Mouse (Mus musculus) retina, postnatal 1 day (tissue): Measurements from ENCODE around the gene Qtrt1.

Experiments
- DNase-seq: peaks from one replicate; pipeline ENCODE4 v3.0.0-alpha.2; 2012

Qtrt1 gene

DNA sequence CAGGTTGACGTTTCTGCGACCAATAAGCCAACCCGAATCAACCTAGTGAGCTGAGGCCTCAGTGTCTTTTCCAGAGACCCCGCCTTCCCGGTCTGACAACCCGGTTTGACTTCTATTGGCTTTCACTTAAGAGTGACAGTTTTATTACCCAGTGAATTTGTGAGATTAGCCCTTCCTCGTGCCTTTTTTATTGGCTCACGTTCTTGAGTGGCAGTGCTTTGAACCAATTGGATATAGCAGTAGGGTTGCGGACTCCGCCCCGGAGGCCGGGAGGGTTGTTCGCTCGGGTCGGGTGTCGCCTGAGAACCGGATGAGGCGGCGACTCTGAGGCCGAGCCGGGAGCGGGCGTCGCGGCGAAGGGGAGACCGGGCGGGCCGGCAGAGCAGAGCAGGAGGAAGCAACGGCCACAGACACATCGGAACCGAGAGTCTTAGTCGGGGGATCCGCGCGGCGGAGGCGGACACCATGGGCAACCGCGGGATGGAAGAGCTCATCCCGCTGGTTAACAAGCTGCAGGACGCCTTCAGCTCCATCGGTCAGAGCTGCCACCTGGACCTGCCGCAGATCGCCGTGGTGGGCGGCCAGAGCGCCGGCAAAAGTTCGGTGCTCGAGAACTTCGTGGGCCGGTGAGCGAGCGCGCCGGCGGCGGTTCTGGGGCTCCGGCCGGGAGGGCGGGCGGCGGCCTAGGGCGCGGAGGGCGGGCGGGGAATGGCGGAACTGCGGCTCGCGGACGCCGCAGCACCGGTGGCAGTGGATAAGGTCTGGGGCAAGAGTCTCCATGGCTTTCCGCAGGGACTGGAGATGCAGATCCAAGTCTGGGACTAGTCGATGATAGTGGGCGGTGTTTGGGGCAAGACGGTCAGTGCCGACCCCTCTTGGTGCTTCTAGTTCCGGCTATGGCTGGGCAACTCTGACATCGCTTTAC, 13.3 kb downstream of the Qtrt1 start, which contains the start of gene Dnm2:
TSS of gene Dnm2 (plus strand) at position 278 of the 925 bp plus-strand sequence.
- DNase-seq, result peak; percentile 100

DNA sequence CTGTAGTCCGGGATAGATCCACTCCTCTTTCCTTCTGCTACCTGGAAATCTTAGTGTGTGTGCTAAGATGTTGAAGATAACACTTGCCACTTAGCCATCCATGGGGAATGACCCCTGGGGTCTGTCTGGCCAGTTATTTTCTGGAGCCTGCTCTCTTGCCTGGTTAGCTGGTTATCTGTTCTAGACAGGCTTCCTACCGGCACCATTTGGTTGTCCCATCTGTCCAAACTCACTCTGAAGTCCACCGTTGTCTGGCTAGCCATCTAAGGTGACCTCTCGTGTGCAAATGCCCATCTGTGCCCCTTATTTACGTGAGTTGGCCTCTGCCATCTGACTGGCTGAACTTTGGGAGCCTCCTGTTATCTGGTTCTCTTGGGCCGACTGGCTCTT, 13.9 kb downstream of the Qtrt1 start:
- DNase-seq, result no peak

DNA sequence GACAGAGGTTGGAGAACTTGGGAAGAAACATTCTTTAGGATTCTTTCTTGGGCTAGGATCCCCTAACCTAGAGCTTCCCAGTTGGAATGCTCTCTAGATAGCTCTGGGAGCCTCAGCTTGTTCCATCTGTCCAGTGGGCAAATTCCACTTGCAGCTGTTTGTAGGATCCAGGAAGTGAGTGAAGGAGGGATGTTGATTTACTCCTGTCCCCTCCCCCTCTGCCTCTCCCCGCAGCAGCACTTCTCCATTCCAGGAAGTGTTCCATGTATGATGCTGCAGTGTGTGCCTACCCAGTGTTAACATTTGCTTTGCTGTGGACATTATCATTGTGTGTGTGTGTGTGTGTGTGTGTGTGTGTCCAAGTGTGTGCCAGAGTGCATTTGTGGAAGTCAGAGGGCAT, 14.4 kb downstream of the Qtrt1 start:
- DNase-seq, result no peak

DNA sequence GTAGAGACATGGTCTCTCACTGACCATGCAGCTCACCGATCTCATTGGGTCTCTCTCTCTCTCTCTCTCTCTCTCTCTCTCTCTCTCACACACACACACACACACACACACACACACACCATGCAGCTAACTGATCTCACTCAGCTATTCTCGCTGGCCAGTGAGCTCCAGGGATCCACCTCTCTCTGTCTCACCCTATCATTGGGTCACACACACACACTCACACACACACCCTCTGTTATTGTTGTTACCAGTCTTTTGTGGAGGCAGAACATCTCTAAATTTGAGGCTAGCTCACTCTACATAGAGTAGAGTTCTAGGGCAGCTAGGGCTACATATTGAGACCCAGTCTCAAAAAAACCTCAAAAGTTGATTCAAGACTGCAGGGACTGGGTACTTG, 14.9 kb downstream of the Qtrt1 start:
- no peak for DNase-seq

DNA sequence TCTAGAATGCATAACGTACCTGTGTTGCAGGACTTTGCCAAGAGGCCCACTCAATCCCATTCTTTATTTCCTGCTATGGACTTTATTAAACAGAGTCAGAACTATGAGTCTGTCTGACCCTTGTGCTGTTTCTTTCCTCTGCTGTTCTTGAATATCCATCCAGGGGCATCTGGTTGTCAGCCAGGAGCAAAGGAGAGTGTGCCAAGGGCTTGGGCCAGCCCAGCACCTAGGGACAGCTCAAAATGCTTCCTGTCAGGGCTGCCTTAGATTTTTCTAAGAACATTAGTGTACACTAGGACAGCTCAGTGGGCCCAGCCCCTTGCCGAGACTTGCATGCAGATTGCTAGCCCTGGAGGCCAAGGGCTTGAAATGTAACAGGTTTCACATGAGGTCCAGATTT, 16.1 kb downstream of the Qtrt1 start:
- DNase-seq, result no peak

DNA sequence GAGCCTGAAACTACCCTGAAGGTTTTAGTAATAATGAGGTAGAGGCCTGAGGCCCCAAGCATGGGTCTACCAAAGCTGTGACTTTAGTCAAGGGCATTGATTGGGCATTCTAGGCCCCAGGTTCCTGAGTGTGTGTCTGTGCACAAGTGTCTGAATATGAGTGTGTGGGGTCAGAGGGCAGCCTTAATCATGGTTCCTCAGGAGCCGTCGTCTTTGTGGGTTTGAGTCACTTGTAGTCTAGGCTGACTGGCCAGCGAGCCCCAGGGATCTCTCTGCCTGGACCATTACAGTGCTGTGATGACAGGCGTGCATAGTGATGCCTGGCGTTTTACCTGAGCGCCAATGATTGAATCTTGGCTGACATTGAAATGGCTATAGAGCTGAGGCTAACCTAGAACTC, 16.5 kb downstream of the Qtrt1 start:
- no peak for DNase-seq

DNA sequence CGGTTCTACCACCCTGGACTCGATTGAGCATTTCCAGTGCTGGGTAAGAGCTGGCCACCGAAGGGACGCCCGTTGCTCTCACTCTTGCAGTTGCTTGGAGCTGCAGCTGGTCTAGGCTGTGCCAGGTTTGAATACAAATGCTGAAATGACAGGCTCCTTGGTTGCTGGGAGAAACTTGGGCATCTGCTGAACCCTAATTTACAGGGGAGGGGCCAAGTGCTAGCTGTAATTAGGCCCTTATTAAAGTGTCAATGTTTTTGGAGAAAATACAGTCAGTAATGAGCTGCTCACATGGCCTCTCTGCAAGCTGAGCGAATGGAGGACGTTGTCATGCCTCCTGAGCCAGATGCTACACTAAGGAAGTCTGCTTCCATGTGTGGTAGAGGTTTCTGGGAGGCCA, 19.1 kb downstream of the Qtrt1 start:
- no peak for DNase-seq

DNA sequence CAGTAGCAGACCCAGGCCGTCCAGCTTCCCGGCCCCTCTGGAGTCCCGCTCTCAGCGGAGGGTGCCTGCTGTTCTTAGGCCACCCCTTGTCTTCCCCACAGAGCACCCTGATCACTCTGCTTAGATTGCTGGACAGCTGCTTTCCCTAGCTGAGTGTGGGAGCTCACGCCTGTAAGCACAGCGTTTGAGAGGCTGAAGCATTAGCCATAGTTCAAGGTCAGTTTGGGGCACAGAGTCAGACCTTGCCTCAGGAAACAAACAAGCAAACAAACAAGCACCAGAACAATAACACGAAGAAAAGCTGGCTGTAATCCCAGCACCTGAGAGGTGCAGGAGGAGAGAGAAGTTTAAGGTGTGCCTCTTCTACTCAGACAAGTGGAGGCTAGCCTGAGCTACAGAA, 20.4 kb downstream of the Qtrt1 start:
- DNase-seq, result no peak

DNA sequence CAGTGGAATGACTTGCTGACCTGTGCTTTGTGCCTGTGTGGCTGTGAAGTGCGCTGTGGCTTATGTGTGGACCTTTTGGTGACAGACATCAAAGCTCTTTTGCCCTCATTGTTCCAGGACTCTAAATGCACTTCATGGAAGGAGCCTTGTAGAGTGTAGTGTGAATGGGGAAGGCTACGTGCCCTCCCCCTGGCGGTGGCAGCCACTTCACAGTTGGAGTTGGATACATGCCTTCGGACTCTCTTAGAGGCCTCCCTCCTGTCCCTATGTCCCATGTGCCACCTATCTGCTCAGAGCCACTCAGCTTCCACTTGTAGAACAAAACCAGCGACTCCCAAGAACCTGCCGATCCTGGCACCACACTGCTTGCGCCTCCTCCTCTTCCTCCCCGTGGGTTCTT, 22.1 kb downstream of the Qtrt1 start:
- DNase-seq, result no peak

DNA sequence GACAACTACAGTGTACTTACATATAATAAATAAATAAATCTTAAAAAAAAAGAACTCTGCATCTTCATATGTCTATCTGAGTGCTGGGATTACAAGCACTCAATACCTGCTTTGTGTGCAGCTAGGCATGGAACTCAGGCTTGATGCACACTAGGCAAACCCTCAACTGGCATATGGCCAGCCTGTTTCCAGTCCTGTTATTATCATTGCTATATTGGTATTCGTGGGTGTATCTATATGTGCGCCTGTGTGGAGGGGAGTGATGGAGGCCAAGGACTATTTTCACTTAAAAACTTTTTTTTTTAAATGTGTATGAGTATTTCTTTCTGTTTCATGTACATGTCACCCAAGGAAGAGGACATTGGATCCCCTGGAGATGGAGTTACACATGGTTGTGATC, 22.8 kb downstream of the Qtrt1 start:
- no peak for DNase-seq

DNA sequence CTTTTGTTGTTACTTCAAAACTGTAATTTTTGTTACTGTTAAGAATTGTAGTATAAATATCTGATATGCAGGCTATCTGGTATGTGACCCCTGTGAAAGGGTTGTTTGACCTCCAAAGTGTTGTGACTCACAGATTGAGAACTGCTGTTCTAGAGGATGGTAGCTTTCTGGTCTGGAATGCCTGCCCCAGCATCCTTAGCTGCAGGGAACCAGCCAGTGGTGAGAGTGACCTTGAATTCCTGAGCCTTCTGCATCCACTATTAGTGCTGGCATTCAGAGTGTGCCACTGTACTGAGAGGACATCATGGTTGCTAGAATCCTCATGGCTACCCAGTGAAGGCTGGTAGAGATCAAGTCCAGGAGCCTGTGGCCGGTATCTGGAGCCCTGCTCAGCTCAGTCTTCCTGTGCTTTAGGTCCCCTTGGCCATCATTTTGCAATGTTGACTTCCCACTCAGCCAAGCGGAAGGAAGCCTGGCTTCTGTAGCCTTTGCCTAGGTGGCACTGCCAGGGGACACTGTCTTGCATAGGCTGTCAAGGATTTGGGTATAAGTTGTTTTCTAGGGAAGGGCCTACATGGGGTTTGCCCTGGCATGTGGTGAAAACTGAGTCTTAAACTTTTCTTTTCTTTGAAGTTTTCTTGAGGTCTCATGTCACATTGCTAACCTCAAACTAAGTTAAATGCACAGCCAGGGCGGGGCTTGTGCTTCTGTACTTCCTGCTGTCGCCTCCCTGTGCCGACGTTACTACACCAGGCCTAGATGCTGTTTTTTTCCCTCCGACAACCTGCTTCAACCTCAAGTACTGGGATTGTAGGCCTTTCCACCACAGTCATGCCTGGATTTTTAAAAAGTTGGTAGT, 24.4 kb downstream of the Qtrt1 start:
- no peak for DNase-seq

DNA sequence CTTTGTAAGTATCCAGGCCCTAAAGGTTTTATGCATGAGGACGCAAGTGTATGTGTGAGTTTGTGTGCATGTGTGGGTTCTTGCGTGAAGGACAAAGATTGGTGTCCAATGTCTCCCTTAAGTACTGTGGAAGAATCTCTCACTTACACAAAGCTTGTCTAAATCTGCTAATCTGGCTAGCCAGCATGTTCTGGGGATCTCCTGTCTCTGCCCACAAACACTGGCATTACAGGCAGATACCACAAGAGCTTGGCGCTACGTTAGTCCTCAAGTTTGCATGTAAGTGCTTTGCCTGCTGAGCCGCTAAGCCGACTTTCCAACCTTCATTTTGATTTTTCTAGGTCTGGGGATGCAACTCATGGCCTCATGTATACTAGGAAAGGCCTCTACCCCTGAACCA, 25.9 kb downstream of the Qtrt1 start:
- DNase-seq, result no peak

DNA sequence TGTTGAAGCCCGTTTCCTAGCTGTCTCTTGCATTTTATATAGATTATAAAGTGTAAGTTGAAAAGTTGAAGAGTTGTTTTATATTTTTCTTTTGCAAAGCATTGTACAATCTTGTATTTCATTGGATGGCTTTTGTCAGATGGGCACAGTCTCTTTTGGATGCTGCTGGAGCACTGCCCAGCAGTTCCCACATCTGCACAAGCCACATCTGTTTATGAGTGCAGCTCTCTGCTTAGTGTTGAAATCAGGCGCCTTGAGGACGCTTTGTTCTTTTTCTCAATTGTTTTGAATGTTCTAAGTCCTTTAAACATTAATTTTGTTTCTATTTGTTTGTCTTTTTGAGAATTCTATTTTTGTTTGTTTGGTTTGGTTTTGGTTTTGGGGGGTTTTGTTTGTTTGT, 26.6 kb downstream of the Qtrt1 start:
- DNase-seq, result no peak

DNA sequence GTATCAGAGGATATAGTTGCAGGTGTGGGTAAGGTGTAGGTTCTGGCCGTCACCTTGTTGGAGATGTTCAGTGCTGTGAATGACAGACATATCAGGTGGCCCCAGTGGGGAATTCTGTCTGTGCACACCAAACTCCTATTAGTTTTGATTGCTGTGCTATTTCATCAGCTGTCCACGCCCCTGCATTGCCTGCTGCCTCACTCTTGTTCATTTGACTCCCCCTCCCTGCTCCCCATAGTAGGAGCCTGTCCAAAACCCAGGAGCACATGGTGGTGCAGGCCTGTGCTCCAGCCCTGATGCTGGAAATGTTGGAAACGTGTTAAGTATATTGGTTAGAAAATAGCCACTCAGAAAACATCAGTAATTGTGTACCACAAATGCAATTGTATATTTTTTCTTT, 27.8 kb downstream of the Qtrt1 start:
- DNase-seq, result no peak

DNA sequence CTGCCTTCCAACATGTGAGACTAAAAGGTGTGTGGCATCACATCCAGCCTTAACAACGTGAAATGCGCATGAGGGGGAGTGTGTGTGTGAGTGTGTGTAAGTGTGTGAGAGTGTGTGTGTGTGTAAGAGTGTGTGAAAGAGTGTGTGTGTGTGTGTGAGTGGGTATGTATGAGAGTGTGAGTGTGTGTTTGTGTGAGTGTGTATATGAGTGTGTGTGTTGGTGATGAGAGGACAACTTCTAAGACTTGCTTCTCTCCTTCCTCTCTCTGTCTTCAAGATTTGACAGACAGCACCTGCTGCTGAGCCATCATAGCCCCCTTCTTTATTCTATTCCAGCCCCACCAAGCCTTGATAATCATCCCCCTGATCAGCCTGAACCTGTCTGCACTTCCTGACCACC, 28.3 kb downstream of the Qtrt1 start:
- DNase-seq, result no peak

DNA sequence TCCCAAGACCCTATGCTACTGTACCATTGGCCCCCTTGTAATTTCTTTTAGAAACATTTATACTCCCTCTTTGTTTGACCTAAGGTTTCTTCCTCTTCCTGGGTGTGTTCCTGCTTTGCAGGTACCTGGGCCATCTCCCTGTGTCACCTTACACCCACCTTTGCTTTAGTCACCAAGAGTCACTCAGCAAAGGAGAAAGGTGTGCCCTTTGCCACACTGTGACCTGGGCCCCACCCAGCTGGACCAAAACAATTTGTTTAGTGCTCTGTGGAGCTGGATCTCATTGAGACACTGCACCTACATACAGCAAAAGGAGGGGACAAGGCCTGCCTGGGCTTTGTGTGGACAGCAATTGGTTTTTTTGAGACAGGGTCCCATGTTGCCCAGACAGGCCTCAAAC, 28.8 kb downstream of the Qtrt1 start:
- DNase-seq, result no peak

DNA sequence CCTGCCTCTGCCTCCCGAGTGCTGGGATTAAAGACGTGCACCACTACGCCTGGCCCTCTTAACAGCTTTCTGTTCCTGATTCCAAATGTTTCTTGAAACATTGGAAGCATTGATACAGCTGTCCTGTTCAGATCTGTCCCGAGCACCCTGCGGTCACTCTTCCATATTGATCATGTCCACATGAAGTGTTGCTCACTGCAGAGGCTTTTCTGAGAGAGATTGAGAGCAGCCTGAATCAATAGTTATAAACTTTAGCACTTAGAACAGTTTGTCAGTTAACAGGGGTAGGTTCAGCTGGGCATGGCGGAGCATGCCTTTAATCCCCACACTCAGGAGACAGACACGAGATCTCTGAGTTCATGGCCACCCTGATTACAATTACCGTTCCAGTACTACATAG, 32.2 kb downstream of the Qtrt1 start:
- DNase-seq, result no peak

DNA sequence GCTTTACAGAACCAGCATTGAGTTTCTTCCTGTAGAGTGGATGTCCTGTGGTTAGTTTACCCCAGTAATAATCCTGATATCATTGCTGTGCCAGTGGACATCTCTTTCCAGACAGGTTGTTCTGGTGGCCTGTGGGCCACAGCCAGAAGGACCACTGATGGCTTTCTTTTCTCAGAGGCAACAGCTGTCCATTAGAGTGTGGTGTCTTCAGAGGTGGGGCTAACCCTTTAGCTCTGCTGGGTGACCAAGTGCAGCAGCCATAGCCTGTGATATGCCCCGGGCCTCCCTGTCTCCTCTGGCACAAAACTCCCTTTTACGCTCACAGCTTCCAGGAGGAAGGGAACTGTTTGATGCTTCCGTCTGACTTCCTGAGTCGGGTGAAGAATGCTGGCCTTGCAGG, 32.9 kb downstream of the Qtrt1 start:
- no peak for DNase-seq

DNA sequence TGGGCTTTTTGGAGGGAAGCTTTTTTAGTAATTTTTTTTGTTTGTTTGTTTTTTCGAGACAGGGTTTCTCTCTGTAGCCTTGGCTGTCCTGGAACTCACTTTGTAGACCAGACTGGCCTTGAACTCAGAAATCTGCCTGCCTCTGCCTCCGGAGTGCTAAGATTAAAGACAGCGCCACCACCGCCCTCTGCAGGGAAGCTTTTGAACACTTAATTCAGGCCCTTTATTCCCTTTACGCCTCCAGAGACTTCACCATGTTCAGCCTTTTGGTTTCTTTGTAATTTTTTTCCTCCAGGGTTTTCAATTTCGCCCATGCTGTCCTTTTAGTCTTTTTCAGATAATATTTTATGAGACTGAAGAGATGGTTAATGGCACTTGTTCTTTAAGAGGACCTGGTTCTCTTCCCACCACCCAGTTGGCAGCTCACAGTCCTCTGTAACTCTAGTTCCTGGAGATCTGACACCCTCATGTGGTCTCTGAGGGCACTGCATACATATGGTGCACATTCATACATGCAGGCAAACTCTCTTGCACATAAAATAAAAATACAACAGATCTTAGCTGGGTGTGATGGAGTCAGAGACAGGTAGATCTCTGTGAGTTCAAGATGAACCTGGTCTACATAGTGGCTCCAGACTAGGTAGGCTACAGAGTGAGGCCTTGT, 33.6 kb downstream of the Qtrt1 start:
- no peak for DNase-seq

DNA sequence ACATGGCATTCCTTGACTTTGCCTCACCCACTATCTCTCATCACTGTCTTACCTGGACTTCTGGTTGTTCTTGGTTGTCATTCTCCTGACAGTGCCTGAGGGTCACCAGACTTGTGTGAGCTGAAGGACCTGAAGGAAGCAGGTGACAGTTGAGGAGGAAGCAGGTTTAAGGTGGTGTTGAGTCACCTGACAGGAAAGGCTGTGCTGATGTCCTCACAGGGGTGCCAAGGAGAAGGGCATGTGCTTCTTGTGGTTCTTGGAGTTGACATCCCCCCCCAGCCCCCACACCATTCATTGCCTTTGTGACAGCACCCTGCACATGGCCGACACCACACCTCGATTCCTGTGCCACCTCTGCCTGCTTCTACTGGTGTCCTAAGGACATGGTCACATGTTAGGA, 36.1 kb downstream of the Qtrt1 start:
- no peak for DNase-seq

DNA sequence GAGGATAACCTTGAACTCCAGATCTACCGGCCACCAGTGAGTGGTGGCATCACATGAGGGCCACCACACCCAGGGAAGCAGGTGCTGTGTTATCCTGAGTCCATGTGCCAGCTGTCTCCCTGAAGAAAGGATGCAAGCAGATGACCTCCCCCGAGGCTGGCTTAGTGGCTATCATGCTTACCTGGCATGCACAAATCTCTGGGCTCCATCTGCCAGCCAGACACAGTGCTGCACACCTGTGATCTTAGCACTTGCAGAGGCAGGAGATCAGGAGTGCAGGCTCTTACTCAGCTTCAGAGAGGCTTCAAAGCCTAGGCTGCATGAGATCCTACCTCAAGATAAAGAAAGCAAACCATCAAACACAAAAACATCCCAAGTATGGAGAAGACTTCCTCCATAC, 38.1 kb downstream of the Qtrt1 start:
- DNase-seq, result no peak

DNA sequence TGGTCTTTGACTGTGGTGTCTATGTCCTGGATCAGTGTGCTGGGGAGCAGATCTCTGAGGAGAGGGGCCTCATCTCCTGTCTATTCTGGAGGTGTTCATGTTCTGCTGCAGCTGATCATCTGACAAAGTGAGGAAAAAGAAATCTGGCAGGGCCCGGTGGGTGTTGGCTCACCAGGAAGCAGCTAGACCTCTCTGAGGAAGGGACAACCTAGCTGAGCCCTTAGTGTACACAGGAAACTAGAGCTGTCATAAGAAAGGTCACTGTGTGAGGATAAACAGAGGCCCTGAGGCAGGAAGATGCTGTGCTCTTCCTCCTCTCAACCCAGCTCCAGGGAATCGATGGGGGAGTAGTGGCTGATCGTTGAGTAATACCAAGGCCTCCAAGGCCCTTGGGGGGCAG, 38.6 kb downstream of the Qtrt1 start:
- DNase-seq, result no peak

DNA sequence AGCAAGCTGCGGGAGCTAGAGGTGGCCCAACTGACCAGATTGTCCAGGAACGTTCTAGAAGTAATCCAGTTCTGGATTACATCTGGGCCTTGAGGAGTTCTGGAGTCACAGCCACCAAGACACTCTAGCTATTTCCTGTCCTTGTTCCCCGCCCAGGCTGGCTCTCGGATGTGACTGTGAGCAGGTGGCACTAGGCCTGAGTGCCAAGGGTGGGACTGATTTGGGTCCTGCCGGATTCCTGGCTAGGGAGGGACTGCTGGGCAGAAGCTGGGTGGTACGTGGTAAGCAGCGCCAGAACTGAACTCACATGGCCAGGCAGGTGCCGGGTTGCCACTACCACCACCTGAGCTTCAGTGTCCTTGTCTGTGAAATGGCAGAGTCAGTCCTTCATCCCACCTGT, 39.8 kb downstream of the Qtrt1 start:
- no peak for DNase-seq

DNA sequence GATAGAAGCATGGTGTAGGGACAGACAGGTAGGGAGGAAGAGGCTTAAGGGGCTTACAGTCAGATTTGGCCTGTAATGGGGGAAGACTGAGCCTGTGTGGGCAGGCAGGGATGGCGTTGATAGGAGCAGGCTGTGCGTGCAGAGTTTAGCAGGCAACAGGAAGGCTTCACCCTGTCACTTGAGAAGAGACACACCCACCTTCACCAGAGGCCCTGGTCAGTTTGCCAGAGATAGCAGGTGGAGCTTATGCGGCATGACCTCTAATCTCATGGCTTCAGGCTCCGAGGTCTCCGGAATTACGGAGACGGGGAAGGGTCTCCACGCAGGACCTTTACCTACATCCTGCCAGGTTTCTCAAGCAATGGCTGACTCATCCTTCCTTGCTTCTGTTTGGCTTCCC, 40.2 kb downstream of the Qtrt1 start:
- no peak for DNase-seq
